Mouse (Mus musculus): Measurements from ENCODE around the gene Etfa.

Etfa gene

GRCm38 (mm10) chr9:55423451-55424424 is 88.3 kb downstream of the Etfa start:
- DNase-seq (ENCODE audit: inconsistent ontology term): no peak

GRCm38 (mm10) chr9:55421786-55422185 is 90.3 kb downstream of the Etfa start:
- no peak for DNase-seq (ENCODE audit: inconsistent ontology term)

GRCm38 (mm10) chr9:55411154-55411553 is 100.9 kb downstream of the Etfa start:
- no peak for DNase-seq (ENCODE audit: inconsistent ontology term)

GRCm38 (mm10) chr9:55410430-55410829 is 101.6 kb downstream of the Etfa start:
- DNase-seq (ENCODE audit: inconsistent ontology term): no peak

- no peak for DNase-seq (ENCODE audit: inconsistent ontology term)
Measured at GRCm38 (mm10) chr9:55409833-55410232, 102.2 kb downstream of the Etfa start.

- no peak for DNase-seq (ENCODE audit: inconsistent ontology term)
Measured at GRCm38 (mm10) chr9:55408851-55409250, 103.2 kb downstream of the Etfa start.

GRCm38 (mm10) chr9:55406773-55407172 is 105.3 kb downstream of the Etfa start:
- no peak for DNase-seq (ENCODE audit: inconsistent ontology term)

- DNase-seq (ENCODE audit: inconsistent ontology term): no peak
Measured at GRCm38 (mm10) chr9:55404976-55405702, 106.9 kb downstream of the Etfa start.

Measured in Muller cell, postnatal 12 days (primary cell).